Mouse (Mus musculus) midbrain, embryonic 14.5 days (tissue): ENCODE data around the gene Uggt1. TPM values are rescaled to one million over a fixed set of nuclear protein-coding genes. Genes with fewer than 3 reads are reported as not detected.

Source experiments
- ATAC-seq: fragments of 200-750 bp; cut with Nextera tagmentation; 2 replicates; pipeline ENCODE4 v1.8.0; 2017; ENCODE audit warnings: moderate number of reproducible peaks, moderate library complexity; ENCODE audit not compliant: low FRiP score, low TSS enrichment
- DNase-seq: peaks from one replicate; pipeline ENCODE4 v3.0.0-alpha.2; 2015
- H3K27ac ChIP-seq: fragments of 300-500 bp; sonication (generic); replicated peaks from 2 replicates; pipeline ENCODE4 v1.5.1; 2014; ENCODE audit warnings: mild to moderate bottlenecking, low read depth, low read length, moderate library complexity
- H3K27me3 ChIP-seq: fragments of 300-500 bp; sonication (generic); 2 replicates; pipeline ENCODE4 v1.6.1; 2014; ENCODE audit warnings: low read length, control low read depth, mixed read lengths; ENCODE audit not compliant: control insufficient read depth, insufficient read depth
- H3K36me3 ChIP-seq: fragments of 300-500 bp; sonication (generic); 2 replicates; pipeline ENCODE4 v1.6.1; 2014; ENCODE audit warnings: low read length, control low read depth; ENCODE audit not compliant: control insufficient read depth, insufficient read depth
- H3K4me1 ChIP-seq: fragments of 300-500 bp; sonication (generic); 2 replicates; pipeline ENCODE4 v1.6.1; 2014; ENCODE audit warnings: mild to moderate bottlenecking, antibody characterized with exemption, low read length, control low read depth; ENCODE audit not compliant: control insufficient read depth, insufficient read depth
- H3K4me2 ChIP-seq: fragments of 300-500 bp; sonication (generic); 2 replicates; pipeline ENCODE4 v1.6.1; 2014; ENCODE audit warnings: mild to moderate bottlenecking, low read length, moderate library complexity
- H3K4me3 ChIP-seq: fragments of 300-500 bp; sonication (generic); replicated peaks from 2 replicates; pipeline ENCODE4 v1.5.1; 2014; ENCODE audit warnings: low read depth, low read length
- H3K9ac ChIP-seq: fragments of 300-500 bp; sonication (generic); replicated peaks from 2 replicates; pipeline ENCODE4 v1.6.1; 2014; ENCODE audit warnings: mild to moderate bottlenecking, low read length, moderate library complexity
- H3K9me3 ChIP-seq: fragments of 300-500 bp; sonication (generic); 2 replicates; pipeline ENCODE4 v1.6.1; 2016; ENCODE audit warnings: low read length, control low read depth, mixed read lengths; ENCODE audit not compliant: control insufficient read depth
- WGBS: fragments of 180-500 bp; shearing (Covaris S2); extraction: QIAGEN DNeasy Blood & Tissue Kit; methylation state at CpG from one replicate; pipeline ENCODE4 v1.1.7; 2014; 5-methylcytosine and 5-hydroxymethylcytosine counted together
- polyA plus RNA-seq: library from polyadenylated mRNA; unstranded; fragments of >200 nt; fragmentation: Nextera tagmentation; extraction: Ambion mirVana; gene quantifications from 2 replicates; pipeline ENCODE4 v1.2.1, GENCODE M21; 2014

Uggt1 gene
- polyA plus RNA-seq, 1 experiment from 2014 or later: 73.8 TPM

DNA sequence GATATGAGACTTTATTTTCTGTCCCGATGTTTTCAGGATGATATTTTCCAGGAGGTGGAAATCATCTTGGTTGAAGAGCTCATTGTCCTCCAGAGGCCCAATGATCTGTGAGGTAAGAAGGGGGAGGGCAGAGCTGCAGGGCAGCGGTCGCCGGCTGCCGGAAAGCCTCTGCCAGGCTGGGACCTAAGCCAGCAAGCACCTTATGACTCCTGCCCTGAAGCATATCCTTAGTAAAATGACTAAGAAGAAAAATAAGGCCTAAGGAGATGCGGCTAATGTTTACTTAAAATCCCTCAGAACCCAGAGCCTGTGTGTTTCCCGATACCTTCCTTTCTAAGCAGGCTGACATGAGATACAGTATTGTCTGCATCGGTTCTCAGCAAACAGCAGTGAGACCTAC, 71.1 kb downstream of the Uggt1 start:
- no peaks in the 10 kb centered on the region for H3K27me3 ChIP-seq
- H3K4me2 ChIP-seq: no peak overlapping the region
- no peak overlapping the region for H3K27ac ChIP-seq
- H3K36me3 ChIP-seq: peaks cover 84% of the 10 kb centered on the region
- no peak overlapping the region for H3K9ac ChIP-seq
- no peaks in the 10 kb centered on the region for H3K9me3 ChIP-seq
- WGBS: 87% methylated on average over 8 of the region's 8 CpGs
- no peak for ATAC-seq
- no peak for DNase-seq
- H3K4me3 ChIP-seq: no peak overlapping the region
- H3K4me1 ChIP-seq: no peaks in the 10 kb centered on the region

DNA sequence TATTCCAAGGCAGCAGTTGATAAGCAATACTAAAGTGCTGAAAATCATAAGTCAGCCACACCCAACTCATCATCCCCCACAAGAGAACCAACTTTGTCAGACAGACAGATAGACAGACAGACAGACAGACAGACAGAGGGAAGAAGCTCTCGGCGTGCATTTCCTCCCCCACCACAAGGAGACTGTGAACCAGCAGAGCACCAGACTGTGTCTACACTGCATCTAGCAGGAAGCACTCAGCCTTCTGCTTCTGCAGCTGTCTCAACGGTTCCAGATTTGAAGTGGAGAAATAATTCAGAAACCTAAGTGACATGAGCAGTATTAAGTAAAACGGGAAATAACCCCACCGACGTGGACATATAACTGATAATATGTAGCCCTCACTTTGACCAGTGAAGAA, 71.6 kb downstream of the Uggt1 start:
- no peaks in the 10 kb centered on the region for H3K4me1 ChIP-seq
- no peaks in the 10 kb centered on the region for H3K27me3 ChIP-seq
- peaks cover 84% of the 10 kb centered on the region for H3K36me3 ChIP-seq
- H3K9me3 ChIP-seq: no peaks in the 10 kb centered on the region
- ATAC-seq: no peak
- no peak overlapping the region for H3K4me3 ChIP-seq
- no peak for DNase-seq
- WGBS: 95% methylated on average over 6 of the region's 6 CpGs
- no peak overlapping the region for H3K4me2 ChIP-seq
- no peak overlapping the region for H3K27ac ChIP-seq
- H3K9ac ChIP-seq: no peak overlapping the region

DNA sequence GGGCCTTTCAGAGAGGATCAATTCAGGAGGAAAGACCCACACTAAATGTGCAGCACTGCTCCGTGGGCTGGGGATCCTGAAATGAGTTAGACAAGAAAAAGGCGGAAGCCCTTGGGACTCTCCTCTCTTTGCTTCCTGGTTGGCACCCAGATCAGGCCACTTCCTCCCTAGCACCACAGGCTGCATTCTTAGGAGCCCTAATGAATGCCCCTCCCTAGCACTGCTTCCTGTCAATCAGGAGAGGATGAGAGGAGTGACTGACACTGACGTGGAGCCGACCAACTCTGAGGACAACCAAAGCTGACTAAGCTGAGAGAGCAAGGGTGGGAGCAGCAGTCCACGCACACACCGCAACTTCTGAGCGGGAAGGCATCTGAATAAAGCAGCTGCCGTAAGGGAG, 81.8 kb downstream of the Uggt1 start:
- no peak for ATAC-seq
- Histone ChIP-seq H3K36me3 (peaks cover 95% of the 10 kb centered on the region), H3K9ac (no peak overlapping the region), H3K27me3 (no peaks in the 10 kb centered on the region), H3K27ac (no peak overlapping the region), H3K9me3 (no peaks in the 10 kb centered on the region), H3K4me1 (no peaks in the 10 kb centered on the region), H3K4me2 (no peak overlapping the region), H3K4me3 (no peak overlapping the region)
- 82% methylated on average over 8 of the region's 8 CpGs for WGBS
- no peak for DNase-seq

DNA sequence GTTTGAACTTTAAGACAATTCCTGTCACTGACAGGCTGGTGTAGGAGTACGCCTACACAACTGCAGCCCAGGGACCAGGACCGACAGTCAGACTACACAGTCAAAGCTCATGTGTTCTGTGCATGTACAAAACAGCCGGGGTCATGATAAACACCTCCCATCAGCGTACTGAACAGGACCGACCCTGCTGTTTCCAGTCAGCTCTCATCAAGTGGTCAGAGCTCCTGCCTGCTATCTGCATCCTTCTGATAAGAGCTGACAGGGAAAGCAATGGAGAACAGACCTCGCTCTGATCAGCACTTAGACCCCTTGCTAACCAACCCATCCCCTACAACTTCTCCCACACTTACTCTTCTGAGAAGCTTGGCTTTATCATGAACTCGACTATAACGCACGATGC, 83.3 kb downstream of the Uggt1 start:
- no peaks in the 10 kb centered on the region for H3K27me3 ChIP-seq
- 97% methylated on average over 9 of the region's 9 CpGs for WGBS
- H3K9ac ChIP-seq: no peak overlapping the region
- H3K36me3 ChIP-seq: peaks cover 97% of the 10 kb centered on the region
- H3K4me2 ChIP-seq: no peak overlapping the region
- H3K9me3 ChIP-seq: no peaks in the 10 kb centered on the region
- no peak overlapping the region for H3K4me3 ChIP-seq
- H3K4me1 ChIP-seq: no peaks in the 10 kb centered on the region
- ATAC-seq (no peak), DNase-seq (no peak)
- H3K27ac ChIP-seq: no peak overlapping the region

DNA sequence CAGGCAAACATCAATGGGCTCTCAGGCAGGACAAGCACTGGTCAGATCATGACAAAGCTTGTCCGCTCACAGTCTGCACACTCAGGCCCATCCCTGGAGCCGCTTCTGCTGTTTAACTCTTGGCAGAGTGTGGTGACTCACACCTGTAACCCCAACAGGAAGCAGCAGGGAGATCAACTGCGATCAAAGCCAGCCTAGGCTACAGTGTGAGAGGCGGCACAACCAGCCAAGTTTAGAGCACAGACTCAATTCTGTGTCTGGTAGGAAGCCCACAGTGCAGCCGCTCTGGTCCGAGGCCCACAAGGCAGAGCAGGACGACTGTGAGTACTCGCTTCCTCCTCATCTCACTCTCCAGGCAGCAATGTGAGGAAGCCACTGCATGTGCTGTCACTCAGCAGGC, 84.3 kb downstream of the Uggt1 start:
- H3K4me3 ChIP-seq: no peak overlapping the region
- H3K9ac ChIP-seq: no peak overlapping the region
- 94% methylated on average over 8 of the region's 8 CpGs for WGBS
- H3K9me3 ChIP-seq: no peaks in the 10 kb centered on the region
- ATAC-seq: no peak
- no peaks in the 10 kb centered on the region for H3K4me1 ChIP-seq
- H3K4me2 ChIP-seq: no peak overlapping the region
- no peak for DNase-seq
- H3K27ac ChIP-seq: no peak overlapping the region
- peaks cover 98% of the 10 kb centered on the region for H3K36me3 ChIP-seq
- no peaks in the 10 kb centered on the region for H3K27me3 ChIP-seq

- Histone ChIP-seq H3K4me2 (no peak overlapping the region), H3K4me1 (no peaks in the 10 kb centered on the region), H3K36me3 (peaks cover 91% of the 10 kb centered on the region), H3K27me3 (no peaks in the 10 kb centered on the region), H3K27ac (no peak overlapping the region), H3K9me3 (no peaks in the 10 kb centered on the region), H3K4me3 (no peak overlapping the region), H3K9ac (no peak overlapping the region)
- no peak for ATAC-seq
- 63% methylated on average over 1 of the region's 1 CpGs for WGBS
- DNase-seq: peak; percentile 65
Measured at GRCm38 (mm10) chr1:36149411-36149810, 95.1 kb downstream of the Uggt1 start.

GRCm38 (mm10) chr1:36148809-36149208, 95.7 kb downstream of the Uggt1 start:
- 72% methylated on average over 2 of the region's 2 CpGs for WGBS
- ATAC-seq (no peak), DNase-seq (no peak)
- Histone ChIP-seq H3K27me3 (no peaks in the 10 kb centered on the region), H3K36me3 (peaks cover 91% of the 10 kb centered on the region), H3K9me3 (no peaks in the 10 kb centered on the region), H3K4me1 (no peaks in the 10 kb centered on the region), H3K4me3 (no peak overlapping the region), H3K9ac (no peak overlapping the region), H3K4me2 (no peak overlapping the region), H3K27ac (no peak overlapping the region)

GRCm38 (mm10) chr1:36145050-36145449, 99.5 kb downstream of the Uggt1 start:
- H3K9me3 ChIP-seq: no peaks in the 10 kb centered on the region
- no peak overlapping the region for H3K9ac ChIP-seq

DNA sequence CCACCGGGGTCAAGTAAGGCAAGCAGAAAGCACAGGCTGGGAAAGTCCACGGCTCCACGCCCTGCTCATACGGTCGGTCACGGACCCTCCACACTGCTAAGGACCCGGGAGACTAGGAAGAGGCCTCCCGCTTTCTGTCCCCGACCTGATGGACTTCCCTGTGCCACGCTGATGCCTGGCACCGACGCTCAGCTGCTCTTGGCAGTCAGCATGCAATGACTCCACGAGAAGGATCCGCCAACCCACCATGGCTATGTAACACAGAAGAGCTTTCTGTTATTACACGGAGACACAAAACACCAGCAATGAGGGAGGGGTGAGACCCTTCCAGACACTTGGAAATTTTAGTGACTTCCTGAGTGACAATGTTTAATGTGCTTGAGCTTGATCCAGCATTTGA, 104.2 kb downstream of the Uggt1 start:
- DNase-seq (no peak), ATAC-seq (no peak)
- Histone ChIP-seq H3K4me1 (no peaks in the 10 kb centered on the region), H3K36me3 (peaks cover 44% of the 10 kb centered on the region), H3K27me3 (no peaks in the 10 kb centered on the region), H3K4me3 (no peak overlapping the region), H3K9ac (no peak overlapping the region), H3K27ac (no peak overlapping the region), H3K9me3 (no peaks in the 10 kb centered on the region), H3K4me2 (no peak overlapping the region)
- 96% methylated on average over 15 of the region's 15 CpGs for WGBS

More at GRCm38 (mm10) chr1:36145050-36145449, 99.5 kb downstream of the Uggt1 start:
- Histone ChIP-seq H3K36me3 (peaks cover 86% of the 10 kb centered on the region), H3K4me2 (no peak overlapping the region), H3K4me1 (no peaks in the 10 kb centered on the region), H3K27me3 (no peaks in the 10 kb centered on the region), H3K27ac (no peak overlapping the region), H3K4me3 (no peak overlapping the region)
- 26% methylated on average over 1 of the region's 1 CpGs for WGBS
- DNase-seq: peak; percentile 75
- ATAC-seq: no peak
